Mouse (Mus musculus) liver, embryonic 11.5 days (tissue): ENCODE results near the gene Gpr18. TPM values are rescaled to one million over a fixed set of nuclear protein-coding genes. Genes with fewer than 3 reads are reported as not detected.

ENCODE experiments used
- ATAC-seq: fragments of 200-750 bp; cut with Nextera tagmentation; replicated peaks from 2 replicates; pipeline ENCODE4 v1.8.0; 2017; ENCODE audit warnings: moderate number of reproducible peaks, mild to moderate bottlenecking, moderate TSS enrichment, moderate library complexity; ENCODE audit not compliant: low FRiP score
- DNase-seq: peaks from one replicate; pipeline ENCODE4 v3.0.0-alpha.2; 2017; ENCODE audit warnings: low spot score
- H3K27ac ChIP-seq: fragments of 300-500 bp; sonication (generic); 2 replicates; pipeline ENCODE4 v1.5.1; 2014; ENCODE audit warnings: mild to moderate bottlenecking, low read depth, low read length, control low read depth
- H3K27me3 ChIP-seq: fragments of 300-500 bp; sonication (generic); replicated peaks from 2 replicates; pipeline ENCODE4 v1.6.1; 2014; ENCODE audit warnings: low read length, mixed read lengths; ENCODE audit not compliant: control insufficient read depth, insufficient read depth
- H3K36me3 ChIP-seq: fragments of 300-500 bp; sonication (generic); 2 replicates; pipeline ENCODE4 v1.6.1; 2014; ENCODE audit warnings: mild to moderate bottlenecking, low read length, moderate library complexity, mixed read lengths; ENCODE audit not compliant: control insufficient read depth, insufficient read depth
- H3K4me1 ChIP-seq: fragments of 300-500 bp; sonication (generic); replicated peaks from 2 replicates; pipeline ENCODE4 v1.6.1; 2014; ENCODE audit warnings: low read length, mixed read lengths; ENCODE audit not compliant: control insufficient read depth, insufficient read depth
- H3K4me2 ChIP-seq: fragments of 300-500 bp; sonication (generic); 2 replicates; pipeline ENCODE4 v1.6.1; 2014; ENCODE audit warnings: mild to moderate bottlenecking, control low read depth, moderate library complexity
- H3K4me3 ChIP-seq: fragments of 300-500 bp; sonication (generic); 2 replicates; pipeline ENCODE4 v1.5.1; 2014; ENCODE audit warnings: low read depth, low read length, control low read depth
- H3K9ac ChIP-seq: fragments of 300-500 bp; sonication (generic); 2 replicates; pipeline ENCODE4 v1.6.1; 2014; ENCODE audit warnings: low read depth, low read length, control low read depth
- H3K9me3 ChIP-seq: fragments of 300-500 bp; sonication (generic); 2 replicates; pipeline ENCODE4 v1.6.1; 2016; ENCODE audit warnings: low read length, inconsistent platforms, mixed read lengths; ENCODE audit not compliant: control insufficient read depth
- WGBS: fragments of 180-500 bp; shearing (Covaris S2); extraction: QIAGEN DNeasy Blood & Tissue Kit; methylation state at CpG from one replicate; pipeline ENCODE4 v1.1.7; 2014; 5-methylcytosine and 5-hydroxymethylcytosine counted together
- polyA plus RNA-seq: library from polyadenylated mRNA; unstranded; fragments of >200 nt; fragmentation: Nextera tagmentation; extraction: Ambion mirVana; gene quantifications from 2 replicates; pipeline ENCODE4 v1.2.1, GENCODE M21; 2014

Gpr18 gene
- polyA plus RNA-seq, 1 experiment from 2014 or later = not detected

GRCm38 (mm10) chr14:121931594-121931993 lies 16.0 kb upstream of the Gpr18 start:
- 0 out of 2 replicates have a peak, but pooled peaks cover 3% of the 10 kb centered on the region for H3K9me3 ChIP-seq
- peaks cover 4% of the 10 kb centered on the region for H3K36me3 ChIP-seq
- H3K4me3 ChIP-seq = no peak overlapping the region
- ATAC-seq = no peak
- H3K9ac ChIP-seq = no peak overlapping the region
- DNase-seq = no peak
- peaks cover 26% of the 10 kb centered on the region for H3K4me1 ChIP-seq
- WGBS = 90% methylated on average over 3 of the region's 3 CpGs
- no peak overlapping the region for H3K27ac ChIP-seq
- no peaks in the 10 kb centered on the region for H3K27me3 ChIP-seq
- no peak overlapping the region for H3K4me2 ChIP-seq

- DNase-seq = no peak
Observed at GRCm38 (mm10) chr14:121930731-121931383, 15.3 kb upstream of the Gpr18 start.

DNA sequence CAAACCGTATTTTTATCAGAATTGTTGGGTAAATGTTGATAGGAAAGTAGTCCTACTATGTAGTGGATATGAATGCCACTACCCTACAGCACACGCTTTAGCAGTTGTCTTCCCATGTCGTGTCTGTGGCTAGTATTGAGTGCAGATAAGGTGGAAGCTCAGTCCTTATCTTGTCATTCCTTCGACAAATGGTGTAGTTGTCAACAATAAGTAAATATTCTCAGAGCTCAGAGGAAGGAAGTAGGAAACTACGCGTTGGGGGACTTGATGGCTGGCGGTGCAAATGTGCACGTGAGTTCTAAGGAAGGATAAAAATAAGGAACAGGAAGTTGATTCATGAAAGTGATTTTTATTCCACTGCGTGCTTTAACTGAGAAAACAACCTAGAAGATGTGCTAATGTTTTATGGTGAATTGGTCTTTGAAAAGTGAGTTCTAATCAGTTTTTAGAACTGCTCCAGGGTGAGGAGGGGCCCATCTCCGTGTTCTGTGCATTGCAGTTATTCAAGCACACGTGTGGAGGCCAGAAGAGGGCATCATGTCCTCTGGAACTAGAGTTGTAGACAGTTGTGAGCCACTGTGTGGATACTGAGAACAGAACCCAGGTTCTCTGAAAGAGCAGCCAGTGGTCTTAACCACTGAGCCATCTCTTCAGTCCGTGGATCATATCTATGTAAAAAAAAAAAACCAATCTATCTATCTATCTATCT lies 13.8 kb upstream of the Gpr18 start:
- H3K4me3 ChIP-seq = no peak overlapping the region
- ATAC-seq (peak; percentile 91), DNase-seq (no peak)
- no peaks in the 10 kb centered on the region for H3K9me3 ChIP-seq
- peak overlapping the region; percentile 70 for H3K27ac ChIP-seq
- WGBS = 31% methylated on average over 12 of the region's 12 CpGs
- no peak overlapping the region for H3K9ac ChIP-seq
- H3K4me1 ChIP-seq = peaks cover 26% of the 10 kb centered on the region
- H3K27me3 ChIP-seq = no peaks in the 10 kb centered on the region
- H3K4me2 ChIP-seq = peak overlapping the region; percentile 43
- H3K36me3 ChIP-seq = no peaks in the 10 kb centered on the region

More at GRCm38 (mm10) chr14:121930731-121931383, 15.3 kb upstream of the Gpr18 start:
- Histone ChIP-seq H3K9me3 (0 out of 2 replicates have a peak, but pooled peaks cover 3% of the 10 kb centered on the region), H3K27me3 (no peaks in the 10 kb centered on the region), H3K36me3 (peaks cover 4% of the 10 kb centered on the region), H3K27ac (no peak overlapping the region), H3K4me1 (peaks cover 26% of the 10 kb centered on the region), H3K4me3 (no peak overlapping the region), H3K9ac (no peak overlapping the region), H3K4me2 (no peak overlapping the region)
- ATAC-seq = no peak
- WGBS = 75% methylated on average over 7 of the region's 7 CpGs

DNA sequence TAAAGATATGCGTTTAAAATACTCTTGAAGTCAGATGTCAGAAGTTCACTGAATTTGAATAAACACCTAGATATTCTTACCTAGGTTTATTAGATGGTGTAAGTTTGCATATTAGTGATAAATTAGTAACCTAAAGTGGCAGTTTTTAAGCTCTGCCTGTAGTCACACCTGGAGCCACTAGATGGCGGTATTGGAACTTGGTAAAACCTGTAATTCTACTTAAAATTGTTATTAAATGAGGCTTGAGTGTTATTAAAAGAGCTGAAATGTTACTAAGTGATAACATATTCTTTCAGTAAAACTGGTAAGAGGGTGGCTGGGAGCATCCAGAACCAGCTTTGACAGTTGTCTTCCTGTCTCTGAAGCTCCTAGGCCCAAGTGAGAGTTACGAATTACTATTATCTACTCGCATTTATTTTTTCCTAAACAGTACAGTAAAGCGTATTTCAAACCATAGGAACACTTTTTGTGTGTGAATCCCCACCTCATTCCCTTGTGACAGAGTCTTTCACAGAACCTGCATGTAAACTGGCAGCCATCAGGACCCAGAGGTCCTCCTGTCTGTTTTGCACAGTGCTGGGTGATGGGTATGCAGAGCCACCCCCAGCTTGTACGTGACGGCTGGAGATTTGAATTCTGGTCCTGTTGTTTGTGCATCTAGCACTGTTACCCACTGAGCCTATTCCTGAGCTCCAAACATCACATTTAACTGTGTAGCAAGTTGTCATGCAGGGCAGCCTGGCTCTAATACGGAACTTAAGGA lies 13.0 kb upstream of the Gpr18 start:
- Histone ChIP-seq H3K9ac (no peak overlapping the region), H3K9me3 (no peaks in the 10 kb centered on the region), H3K36me3 (no peaks in the 10 kb centered on the region), H3K4me3 (no peak overlapping the region), H3K27ac (peak overlapping the region; percentile 70), H3K4me2 (peak overlapping the region; percentile 43), H3K27me3 (no peaks in the 10 kb centered on the region), H3K4me1 (peaks cover 26% of the 10 kb centered on the region)
- ATAC-seq = peak; percentile 57
- DNase-seq = no peak
- 39% methylated on average over 8 of the region's 8 CpGs for WGBS

GRCm38 (mm10) chr14:121927451-121927850 lies 11.9 kb upstream of the Gpr18 start:
- 93% methylated on average over 8 of the region's 8 CpGs for WGBS
- ATAC-seq (no peak), DNase-seq (peak; percentile 25)
- Histone ChIP-seq H3K27ac (no peak overlapping the region), H3K4me3 (no peak overlapping the region), H3K4me2 (no peak overlapping the region), H3K4me1 (peaks cover 26% of the 10 kb centered on the region), H3K9ac (no peak overlapping the region), H3K27me3 (no peaks in the 10 kb centered on the region), H3K9me3 (no peaks in the 10 kb centered on the region), H3K36me3 (no peaks in the 10 kb centered on the region)

DNA sequence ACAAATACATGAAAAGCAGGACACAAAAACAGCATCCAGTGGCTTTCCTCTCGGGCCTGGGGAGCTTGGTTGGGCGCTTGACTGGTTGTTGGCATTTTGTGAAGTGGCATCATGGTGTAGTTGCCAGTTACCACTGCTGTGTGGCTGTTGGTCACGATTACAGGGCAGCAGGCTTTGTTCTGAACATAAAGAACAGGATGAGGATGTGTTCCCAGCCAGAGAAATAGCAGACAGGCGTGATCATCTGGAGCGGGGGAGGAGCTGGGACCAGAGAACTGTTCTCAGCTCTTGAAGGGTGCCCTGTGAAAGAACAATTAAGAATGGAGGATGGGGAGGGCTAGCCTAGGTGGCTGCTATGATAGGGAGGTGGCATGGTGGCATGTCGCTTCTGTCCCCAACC lies 11.3 kb upstream of the Gpr18 start:
- DNase-seq (peak; percentile 24), ATAC-seq (no peak)
- WGBS = 91% methylated on average over 6 of the region's 6 CpGs
- no peak overlapping the region for H3K4me3 ChIP-seq
- no peak overlapping the region for H3K27ac ChIP-seq
- no peaks in the 10 kb centered on the region for H3K36me3 ChIP-seq
- H3K4me2 ChIP-seq = no peak overlapping the region
- peaks cover 21% of the 10 kb centered on the region for H3K4me1 ChIP-seq
- no peak overlapping the region for H3K9ac ChIP-seq
- no peaks in the 10 kb centered on the region for H3K27me3 ChIP-seq
- no peaks in the 10 kb centered on the region for H3K9me3 ChIP-seq

DNA sequence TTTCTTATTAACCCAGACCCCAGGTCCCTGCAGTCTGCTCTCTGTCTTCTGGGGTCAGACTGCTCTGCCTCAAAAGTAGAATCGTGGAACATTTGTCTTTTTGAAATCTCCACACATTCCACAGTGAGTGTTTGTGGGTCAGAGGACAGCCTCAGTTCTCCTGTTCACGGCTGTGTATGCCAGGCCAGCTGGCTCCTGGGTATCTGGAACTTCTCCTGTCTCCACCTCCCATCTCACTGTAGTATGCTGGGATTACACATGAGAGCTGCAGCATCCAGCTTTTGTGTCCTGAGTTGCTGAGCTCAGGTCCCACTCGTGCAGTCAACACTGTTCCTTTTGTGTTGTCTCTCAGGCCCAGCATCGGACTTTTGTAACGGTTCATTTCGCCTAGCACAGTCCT lies 9.3 kb upstream of the Gpr18 start:
- H3K27me3 ChIP-seq = no peaks in the 10 kb centered on the region
- H3K4me2 ChIP-seq = no peak overlapping the region
- no peak for ATAC-seq
- 83% methylated on average over 6 of the region's 6 CpGs for WGBS
- H3K36me3 ChIP-seq = no peaks in the 10 kb centered on the region
- H3K27ac ChIP-seq = no peak overlapping the region
- DNase-seq = peak; percentile 25
- H3K4me1 ChIP-seq = peaks cover 13% of the 10 kb centered on the region
- no peak overlapping the region for H3K9ac ChIP-seq
- H3K9me3 ChIP-seq = no peaks in the 10 kb centered on the region
- no peak overlapping the region for H3K4me3 ChIP-seq

GRCm38 (mm10) chr14:121922731-121923130 lies 7.2 kb upstream of the Gpr18 start:
- WGBS = 88% methylated on average over 4 of the region's 4 CpGs
- Histone ChIP-seq H3K4me1 (0 out of 2 replicates have a peak, but pooled peaks cover 3% of the 10 kb centered on the region), H3K9me3 (no peaks in the 10 kb centered on the region), H3K9ac (no peak overlapping the region), H3K4me3 (no peak overlapping the region), H3K27me3 (no peaks in the 10 kb centered on the region), H3K36me3 (no peaks in the 10 kb centered on the region), H3K27ac (no peak overlapping the region), H3K4me2 (no peak overlapping the region)
- no peak for ATAC-seq
- peak; percentile 19 for DNase-seq
